Mouse (Mus musculus) cerebellum, adult 2 months (tissue): ENCODE measurements around the gene Atp8b4.

Source experiments
- CTCF ChIP-seq: fragments of 200-500 bp; IDR thresholded peaks from 2 replicates; pipeline ENCODE4 v1.5.1; 2011; ENCODE audit warnings: low read depth, mild to moderate bottlenecking, control low read depth, low read length, moderate library complexity, borderline replicate concordance; ENCODE audit not compliant: insufficient read depth
- POLR2A ChIP-seq: fragments of 200-500 bp; IDR thresholded peaks from 2 replicates; pipeline ENCODE4 v1.6.1; 2011; ENCODE audit warnings: low read length, control low read depth, borderline replicate concordance; ENCODE audit not compliant: insufficient read depth

- TF ChIP-seq CTCF (no peak), POLR2A (no peak)
Observed at GRCm38 (mm10) chr2:126371634-126372033, 128.8 kb downstream of the Atp8b4 start.
